Mouse (Mus musculus) liver, adult 2 months (tissue): Measurements from ENCODE around the gene Cyp2c23.

Source experiments
- CTCF ChIP-seq: fragments of 200-500 bp; IDR thresholded peaks from 2 replicates; pipeline ENCODE4 v1.5.1; 2011; ENCODE audit warnings: low read depth, low read length, control low read depth
- POLR2A ChIP-seq: fragments of 200-500 bp; IDR thresholded peaks from 2 replicates; pipeline ENCODE4 v1.6.1; 2011; ENCODE audit warnings: low read length, control low read depth; ENCODE audit not compliant: insufficient read depth; ENCODE audit errors: extremely low read depth

DNA sequence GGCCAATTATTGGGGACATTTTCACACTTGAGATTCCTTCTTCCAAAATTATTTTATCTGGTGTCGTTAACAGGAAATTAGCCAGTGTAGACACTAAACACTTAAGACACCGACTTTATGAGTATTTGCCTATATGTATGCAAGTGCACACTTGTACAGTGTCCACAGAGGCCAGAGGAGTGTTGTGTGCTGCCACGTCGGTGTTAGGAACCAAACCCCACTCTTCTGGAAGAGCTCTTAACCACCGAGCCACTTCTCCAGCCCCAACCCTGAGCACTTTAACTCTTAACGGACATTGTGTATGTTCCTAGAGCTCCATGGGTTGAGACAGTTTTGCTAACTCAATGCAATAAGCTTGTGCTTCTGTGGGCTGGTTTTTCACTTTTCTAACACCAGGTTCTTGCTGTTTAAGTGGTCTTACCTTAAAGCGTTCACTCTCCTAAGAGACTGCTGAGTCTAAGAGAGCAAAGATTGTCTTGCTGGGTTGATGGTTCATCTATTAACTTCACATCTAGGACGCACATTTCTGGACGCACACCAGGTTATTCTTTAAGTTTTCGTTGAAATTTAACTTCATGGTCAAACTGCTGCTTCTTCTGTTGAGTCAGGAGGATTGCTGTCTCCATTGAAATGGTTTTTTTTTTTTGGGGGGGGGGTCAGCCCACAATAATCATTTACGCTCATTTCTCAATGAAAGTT, 3.2 kb upstream of the Cyp2c23 start:
- no peak for TF ChIP-seq CTCF
- no peak for TF ChIP-seq POLR2A
